Mouse (Mus musculus) cortical plate, adult 2 months (tissue): Measurements from ENCODE around the gene Gm39566. TPM values are rescaled to one million over a fixed set of nuclear protein-coding genes. Genes with fewer than 3 reads are reported as not detected.
"Not testable (repeated sequence)": the region's sequence is repeated elsewhere in the genome, so short reads cannot be mapped to it uniquely, and the experiment has no call there.

Experiments
- H3K27ac ChIP-seq: fragments of 200-500 bp; 2 replicates; pipeline ENCODE4 v1.5.1; 2012; ENCODE audit warnings: low read length, control low read depth, inconsistent platforms; ENCODE audit not compliant: insufficient read depth
- H3K4me1 ChIP-seq: fragments of 200-500 bp; 2 replicates; pipeline ENCODE4 v1.6.1; 2011; ENCODE audit warnings: low read length; ENCODE audit not compliant: control insufficient read depth, insufficient read depth
- H3K4me3 ChIP-seq: fragments of 200-500 bp; 2 replicates; pipeline ENCODE4 v1.5.1; 2011; ENCODE audit warnings: mild to moderate bottlenecking, low read length, control low read depth; ENCODE audit not compliant: insufficient read depth
- CTCF ChIP-seq: fragments of 200-500 bp; IDR thresholded peaks from 2 replicates; pipeline ENCODE4 v1.5.1; 2011; ENCODE audit warnings: mild to moderate bottlenecking, control low read depth, low read length; ENCODE audit not compliant: insufficient read depth; ENCODE audit errors: extremely low read depth
- POLR2A ChIP-seq: fragments of 200-500 bp; IDR thresholded peaks from 2 replicates; pipeline ENCODE4 v1.6.1; 2011; ENCODE audit warnings: mild to moderate bottlenecking, low read length, control low read depth; ENCODE audit not compliant: insufficient read depth; ENCODE audit errors: extremely low read depth
- polyA plus RNA-seq: library from polyadenylated mRNA; depleted of rRNA; stranded (reverse); fragments of >200 nt; gene quantifications from 2 replicates; pipeline ENCODE4 v1.2.3, GENCODE M21; 2012; rRNA removed

The Gm39566 gene
- not detected in 2 replicates for polyA plus RNA-seq

DNA sequence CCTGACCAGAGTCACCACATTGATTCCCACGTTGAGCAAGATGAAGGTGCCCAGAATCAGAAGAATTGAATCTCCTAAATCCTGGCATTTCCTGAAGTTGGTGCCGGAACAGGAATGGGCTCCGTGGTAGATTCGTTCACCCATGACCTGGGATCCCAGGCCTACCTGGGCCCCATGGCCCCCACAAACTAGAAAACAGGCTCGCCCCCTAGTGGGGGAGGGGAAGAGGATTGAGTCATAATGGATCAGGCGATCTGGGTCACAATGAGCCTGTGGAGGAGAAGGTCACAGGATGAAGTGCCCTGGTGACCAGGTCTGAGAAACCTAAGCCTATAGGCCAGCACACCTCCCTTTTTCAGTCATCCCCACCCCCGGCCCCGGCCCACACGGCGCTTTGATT, at the start of gene Gm39566:
Gene Gm39566, minus strand, starts transcription at position 144 of the 400 bp plus-strand sequence.
- TF ChIP-seq POLR2A (no peak), CTCF (no peak)
- no peaks in the 10 kb centered on the region for H3K4me1 ChIP-seq
- H3K4me3 ChIP-seq, result no peak within 1 kb of the TSS
- no peak within 1 kb of the TSS for H3K27ac ChIP-seq

DNA sequence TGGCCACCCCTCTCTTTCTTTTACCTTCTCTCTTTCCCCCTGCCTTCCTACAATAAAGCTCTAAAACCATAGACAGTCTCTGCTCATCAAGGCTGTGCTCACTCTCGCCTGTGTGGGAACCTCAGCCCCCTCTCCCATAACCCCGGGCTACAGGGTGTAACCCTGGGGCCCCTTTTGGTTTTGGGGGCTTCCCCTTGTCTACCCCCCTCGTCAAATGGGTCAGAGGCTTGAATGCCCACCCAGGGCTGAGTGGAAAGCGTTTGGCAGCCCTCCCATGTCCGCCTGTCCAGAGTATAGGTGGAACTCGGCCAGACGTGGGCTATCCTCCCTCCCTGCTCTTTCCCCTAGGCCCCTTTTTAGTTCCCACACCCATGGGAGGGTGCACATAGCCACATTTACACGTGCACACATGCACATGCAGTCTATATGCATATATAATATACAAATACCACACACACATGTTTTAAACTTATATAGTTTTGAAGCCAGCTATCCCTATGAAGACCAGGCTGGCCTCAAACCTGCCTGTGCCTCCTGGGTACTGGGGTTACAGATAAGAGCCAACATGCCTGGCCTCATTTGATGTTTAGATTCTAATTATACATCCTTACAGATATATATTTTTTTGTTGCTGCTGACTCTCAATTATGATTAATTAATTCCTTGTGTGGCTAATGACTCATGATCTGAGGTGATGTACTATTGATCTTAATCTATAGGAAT, 49.2 kb upstream of the Gm39566 start:
- Histone ChIP-seq H3K4me1 (peaks cover 2% of the 10 kb centered on the region; the same call in 1 of the 2 replicates), H3K4me3 (no peak overlapping the region), H3K27ac (no peak overlapping the region)
- TF ChIP-seq POLR2A, result no peak
- TF ChIP-seq CTCF, result no peak

DNA sequence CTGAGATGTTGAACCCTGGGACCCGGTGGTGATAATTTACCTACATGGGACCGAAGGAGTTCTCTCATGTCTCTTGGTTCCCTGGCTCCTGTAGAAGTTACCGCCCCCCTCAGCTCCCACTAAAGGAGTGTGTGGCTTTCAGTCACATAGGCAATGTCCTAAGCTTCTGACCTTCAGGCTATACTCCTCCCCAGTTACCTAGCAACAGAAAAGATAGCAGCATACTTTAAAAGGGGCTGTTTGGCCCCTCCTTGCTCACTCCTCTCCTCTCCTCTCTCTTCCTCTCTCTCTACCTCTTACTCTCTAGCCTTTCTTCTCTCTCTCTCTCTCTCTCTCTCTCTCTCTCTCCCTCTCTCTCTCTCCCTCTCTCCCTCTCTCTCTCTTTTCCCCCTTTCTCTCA, 48.6 kb upstream of the Gm39566 start:
- H3K4me1 ChIP-seq, H3K27ac ChIP-seq, H3K4me3 ChIP-seq: not testable (repeated sequence)

DNA sequence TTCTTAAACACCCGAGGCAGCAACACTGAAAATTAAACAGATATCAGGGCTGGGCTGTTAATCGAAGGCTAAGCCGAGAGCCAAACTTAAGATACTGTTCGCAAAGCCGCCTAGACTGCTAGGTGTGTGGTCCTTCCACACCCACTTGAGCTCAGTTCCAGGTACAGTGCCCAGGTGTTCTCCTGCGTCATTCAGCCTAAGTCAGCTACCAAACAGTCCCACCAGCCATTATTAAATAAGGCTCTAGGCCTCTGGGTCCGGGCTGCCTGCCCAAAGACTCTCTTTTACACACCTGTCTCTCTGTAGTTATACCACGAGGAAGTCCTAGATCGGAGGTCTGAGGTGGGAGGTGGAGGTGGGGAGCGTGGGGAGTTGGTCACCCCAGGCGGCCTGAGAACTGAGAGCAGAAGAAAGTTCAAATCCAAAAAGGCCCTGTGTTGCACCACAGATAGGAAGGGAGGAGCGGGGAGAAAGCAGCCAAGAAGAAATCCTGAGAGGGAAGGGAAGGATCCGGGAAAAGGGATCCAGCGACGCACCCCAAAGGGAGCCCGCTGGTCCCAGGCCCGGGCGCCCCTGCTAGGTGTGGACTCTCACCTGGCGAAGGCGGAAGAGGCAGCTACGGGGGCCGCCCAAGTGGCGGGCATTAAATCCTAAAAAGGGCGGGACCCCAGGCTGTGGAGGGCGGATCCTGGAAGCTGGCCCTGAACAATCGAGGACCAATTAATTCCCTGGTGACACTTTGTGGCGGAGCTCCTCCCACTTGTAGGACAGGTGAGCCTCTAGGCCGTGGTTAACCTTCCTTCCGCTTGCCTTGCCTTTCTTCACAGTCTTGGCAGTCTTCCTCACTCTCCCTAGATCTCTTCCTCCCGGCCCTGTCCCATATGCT, 43.3 kb upstream of the Gm39566 start, which contains the start of gene Tnk1:
Gene Tnk1, minus strand, starts transcription at position 618 of the 886 bp plus-strand sequence.
- Histone ChIP-seq H3K27ac (no peak within 1 kb of the TSS), H3K4me3 (no peak within 1 kb of the TSS), H3K4me1 (no peaks in the 10 kb centered on the region)
- TF ChIP-seq POLR2A (no peak), CTCF (no peak)

DNA sequence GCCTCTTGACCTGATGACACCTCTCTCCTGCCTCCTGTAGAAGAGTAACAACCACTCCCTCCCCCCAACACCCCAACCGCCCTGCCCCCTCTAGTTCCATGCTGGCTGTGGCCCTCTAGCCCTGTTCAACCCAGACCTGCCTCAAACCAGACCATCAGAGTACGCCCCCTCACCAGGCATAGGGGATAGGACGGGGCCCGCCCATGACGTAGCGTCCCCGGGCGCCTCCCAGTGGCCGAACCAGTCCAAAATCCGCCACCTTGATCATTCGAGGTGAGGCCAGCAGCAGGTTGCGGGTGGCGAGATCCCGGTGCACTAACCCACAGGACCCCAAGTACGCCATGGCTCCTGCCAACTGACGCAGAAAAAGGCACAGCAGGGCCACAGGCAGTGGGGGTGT, 40.2 kb upstream of the Gm39566 start:
- Histone ChIP-seq H3K4me1 (no peaks in the 10 kb centered on the region), H3K27ac (no peak overlapping the region), H3K4me3 (no peak overlapping the region)
- TF ChIP-seq CTCF, result no peak
- no peak for TF ChIP-seq POLR2A

DNA sequence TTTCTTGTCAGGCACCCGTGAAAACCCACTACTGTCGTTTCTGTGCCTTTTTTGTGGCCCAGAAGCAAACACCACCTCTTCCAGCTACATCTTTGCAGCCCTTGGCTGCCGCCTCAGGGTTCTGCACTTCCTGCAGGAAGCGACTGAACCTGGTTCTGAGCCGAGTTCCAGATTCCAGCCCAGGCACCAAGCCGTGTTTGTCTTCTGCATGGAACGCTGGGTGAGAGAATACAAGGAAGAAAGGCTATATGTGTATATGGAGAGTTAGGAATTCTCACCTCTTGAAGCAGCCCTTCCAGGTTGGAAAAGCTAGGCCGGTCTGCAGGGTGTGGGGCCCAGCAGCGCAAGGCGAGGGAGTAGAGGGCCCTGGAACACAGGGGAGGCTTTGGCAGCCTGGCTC, 39.6 kb upstream of the Gm39566 start:
- no peaks in the 10 kb centered on the region for H3K4me1 ChIP-seq

DNA sequence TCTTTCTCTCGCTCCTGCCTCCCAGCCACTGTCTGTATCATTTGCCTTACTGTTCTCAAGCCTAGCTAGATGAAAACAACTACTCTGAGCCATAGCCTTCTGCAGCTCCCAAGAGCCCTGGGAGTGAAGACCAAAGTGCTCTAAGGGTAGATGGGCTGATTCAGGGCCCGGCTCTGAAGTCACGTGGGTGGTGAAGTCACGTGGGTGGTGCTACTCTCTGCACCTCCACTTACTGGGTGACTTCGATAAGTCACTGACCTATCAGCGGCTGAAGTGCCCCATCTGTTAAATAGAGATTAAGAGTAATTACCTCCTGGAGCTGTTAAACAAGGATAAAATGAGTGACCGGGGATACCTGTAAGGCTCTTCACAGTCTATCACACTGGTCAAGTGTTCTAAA, 38.9 kb upstream of the Gm39566 start:
- Histone ChIP-seq H3K4me1 (no peaks in the 10 kb centered on the region), H3K27ac (no peak overlapping the region), H3K4me3 (no peak overlapping the region)
- TF ChIP-seq POLR2A (no peak), CTCF (no peak)

More for the DNA sequence above, 39.6 kb upstream of the Gm39566 start:
- no peak overlapping the region for H3K4me3 ChIP-seq
- TF ChIP-seq POLR2A (no peak), CTCF (no peak)
- no peak overlapping the region for H3K27ac ChIP-seq

DNA sequence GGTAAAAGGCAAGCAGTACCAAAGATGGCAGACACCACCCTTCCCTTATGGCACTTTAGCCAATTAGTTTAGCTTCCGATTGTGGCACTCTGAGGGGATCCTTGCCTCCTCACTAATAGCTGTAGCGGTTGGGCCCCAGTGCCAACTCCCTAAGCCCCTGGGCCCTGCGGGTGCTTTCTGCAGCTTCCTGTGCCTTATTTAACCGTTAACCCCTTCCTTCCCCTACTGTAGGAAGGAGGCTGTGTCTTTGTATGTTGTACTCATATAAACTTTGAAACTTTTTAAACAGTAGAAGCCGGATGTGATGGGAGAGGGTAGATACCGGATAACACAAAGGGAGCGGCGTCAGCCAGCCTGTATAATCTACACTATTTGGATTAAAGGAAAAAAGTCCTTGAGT, 35.7 kb upstream of the Gm39566 start:
- Histone ChIP-seq H3K27ac (no peak overlapping the region), H3K4me3 (no peak overlapping the region), H3K4me1 (no peaks in the 10 kb centered on the region)
- TF ChIP-seq POLR2A, result no peak
- TF ChIP-seq CTCF, result no peak

DNA sequence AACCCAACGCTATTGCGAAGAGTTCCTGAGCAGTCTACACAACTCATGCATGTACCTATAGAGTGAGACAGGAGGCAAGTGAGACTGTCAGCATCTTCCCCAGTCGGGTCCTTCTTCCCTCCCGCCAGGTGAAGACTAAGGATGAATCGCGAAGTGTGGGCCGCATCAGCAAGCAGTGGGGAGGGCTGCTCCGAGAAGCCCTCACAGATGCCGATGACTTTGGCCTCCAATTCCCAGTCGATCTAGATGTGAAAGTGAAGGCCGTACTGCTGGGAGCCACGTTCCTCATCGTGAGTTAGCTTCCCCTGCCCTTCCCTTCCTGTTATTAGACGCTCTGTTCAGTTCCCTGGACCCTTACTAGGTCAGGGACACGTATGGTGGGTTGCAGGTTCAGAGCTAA, 34.8 kb upstream of the Gm39566 start:
- Histone ChIP-seq H3K4me3 (no peak overlapping the region), H3K4me1 (no peaks in the 10 kb centered on the region), H3K27ac (no peak overlapping the region)
- TF ChIP-seq POLR2A, result no peak
- TF ChIP-seq CTCF, result no peak

DNA sequence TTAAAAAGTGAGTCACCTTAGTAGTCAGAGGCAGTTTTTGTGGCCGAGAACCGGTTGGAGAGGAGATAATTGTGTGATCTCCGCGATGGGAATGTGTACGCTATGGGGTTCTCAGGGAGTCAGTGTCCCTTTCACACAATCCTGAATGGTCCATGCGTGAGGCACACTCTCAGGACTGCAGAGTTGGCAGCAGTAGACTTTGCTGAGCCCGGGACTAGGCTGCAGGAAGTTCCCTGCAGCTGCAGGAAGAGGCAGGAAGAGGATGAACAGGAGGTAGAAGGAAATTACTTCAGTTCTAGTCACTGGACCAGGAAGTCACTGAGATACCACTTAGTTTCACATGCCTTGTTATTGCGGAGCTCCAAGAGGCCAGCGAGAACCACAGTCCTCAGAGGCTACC, 34.0 kb upstream of the Gm39566 start:
- Histone ChIP-seq H3K4me3 (no peak overlapping the region), H3K27ac (no peak overlapping the region), H3K4me1 (no peaks in the 10 kb centered on the region)
- no peak for TF ChIP-seq CTCF
- TF ChIP-seq POLR2A, result no peak
